Mouse (Mus musculus) thymus, adult 18-20 months (tissue): ENCODE measurements at regions not wholly inside any gene's neighbourhood (a gene's known extent, or its start where the extent isn't known, plus 50 kb on each side); places are given as distances from the start of the nearest gene placed in this dataset.
"Not testable (repeated sequence)": the region's sequence is repeated elsewhere in the genome, so short reads cannot be mapped to it uniquely, and the experiment has no call there.

ENCODE experiments used
- DNase-seq, 2 experiments: peaks; one replicate each; pipeline ENCODE4 v3.0.0; 2022; ENCODE audit warnings: mixed read lengths in 2 of 2

DNA sequence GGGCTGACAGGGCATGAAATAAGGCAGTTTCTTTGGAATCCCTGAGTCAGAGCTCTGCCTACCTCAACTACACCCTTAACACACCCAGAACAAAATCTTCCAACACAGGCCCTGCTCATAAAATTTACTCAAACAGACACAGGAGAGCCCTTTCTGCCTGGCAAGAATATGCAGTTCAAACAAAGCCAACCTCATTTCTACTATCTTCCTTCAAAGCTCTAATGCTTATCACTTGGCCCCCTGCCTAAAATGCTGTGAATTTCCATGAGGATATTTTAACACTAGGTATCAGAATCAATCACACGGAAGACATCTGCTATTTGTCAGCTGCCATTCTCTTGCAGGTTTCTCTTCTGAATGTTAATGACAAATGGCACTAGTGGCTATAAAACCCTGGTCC lies 314.3 kb upstream of the Klf6 start:
- no peak for DNase-seq

GRCm38 (mm10) chr13:5548768-5549167 lies 312.5 kb upstream of the Klf6 start:
- DNase-seq, result no peak

DNA sequence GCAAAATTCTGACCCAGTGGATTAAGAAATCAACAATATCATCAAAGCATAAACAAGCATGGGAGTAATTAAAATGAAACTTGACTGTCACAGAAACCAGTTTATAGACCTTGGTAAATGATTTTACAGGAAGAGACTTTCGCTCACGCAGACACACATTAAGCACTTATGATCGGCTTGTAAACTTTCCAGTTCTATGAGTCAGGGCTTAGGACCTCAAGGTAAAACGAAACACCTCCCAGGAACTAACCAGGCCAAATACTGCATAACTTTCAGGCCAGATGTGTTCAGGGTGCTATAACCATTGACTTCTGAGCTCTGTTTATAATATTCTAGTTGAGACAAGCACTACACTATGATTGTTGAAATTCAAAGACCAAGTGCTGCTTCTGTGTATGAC lies 312.1 kb upstream of the Klf6 start:
- DNase-seq, result no peak

- DNase-seq, result no peak
These were observed 311.5 kb upstream of the Klf6 start for GRCm38 (mm10) chr13:5549747-5550146.

GRCm38 (mm10) chr13:5550354-5550753 lies 310.9 kb upstream of the Klf6 start:
- DNase-seq, result no peak

- no peak for DNase-seq
These were observed 310.2 kb upstream of the Klf6 start for GRCm38 (mm10) chr13:5551131-5551530.

DNA sequence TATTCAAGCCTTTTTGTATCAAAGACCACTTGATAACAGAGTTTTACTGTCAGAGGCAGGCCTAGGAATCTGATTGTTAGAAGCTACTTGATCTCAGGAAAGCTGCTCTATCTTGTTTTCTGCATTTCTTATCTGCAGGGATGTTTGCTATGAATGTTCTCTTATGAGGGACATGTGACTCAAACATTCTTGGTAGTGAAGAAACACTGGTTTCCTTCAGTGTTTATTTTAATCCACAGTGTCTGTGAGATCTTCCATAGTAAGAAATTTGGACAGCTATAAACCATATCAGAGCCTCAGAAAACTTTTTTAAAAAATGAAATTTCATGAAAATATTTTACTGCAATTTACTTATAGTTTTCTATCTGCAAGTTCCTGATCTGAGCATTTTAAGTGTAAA lies 307.8 kb upstream of the Klf6 start:
- no peak for DNase-seq

DNA sequence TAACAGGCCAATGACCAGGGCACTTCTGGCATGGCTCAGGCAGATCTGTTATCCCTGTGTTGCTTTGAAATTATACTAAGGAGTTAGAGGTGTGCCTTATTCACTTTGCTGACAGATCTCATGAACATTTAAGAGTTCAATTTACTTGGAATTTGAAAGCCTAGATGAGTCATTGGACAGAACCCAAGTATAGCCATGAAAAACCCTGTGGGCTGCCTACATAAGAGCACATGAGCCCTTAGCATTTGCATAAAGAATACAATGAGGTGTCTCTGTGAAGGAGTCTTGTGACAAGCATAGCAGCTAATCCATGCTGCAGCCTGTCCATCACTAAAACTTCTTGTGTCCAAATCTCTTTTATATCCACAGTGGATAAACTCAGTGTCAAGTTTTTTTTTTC lies 303.2 kb upstream of the Klf6 start:
- no peak for DNase-seq

GRCm38 (mm10) chr13:5566479-5566878 lies 294.8 kb upstream of the Klf6 start:
- DNase-seq, result no peak

- no peak for DNase-seq
These were observed 294.4 kb upstream of the Klf6 start for GRCm38 (mm10) chr13:5566896-5567295.

GRCm38 (mm10) chr13:5569579-5569978 lies 291.7 kb upstream of the Klf6 start:
- no peak for DNase-seq

DNA sequence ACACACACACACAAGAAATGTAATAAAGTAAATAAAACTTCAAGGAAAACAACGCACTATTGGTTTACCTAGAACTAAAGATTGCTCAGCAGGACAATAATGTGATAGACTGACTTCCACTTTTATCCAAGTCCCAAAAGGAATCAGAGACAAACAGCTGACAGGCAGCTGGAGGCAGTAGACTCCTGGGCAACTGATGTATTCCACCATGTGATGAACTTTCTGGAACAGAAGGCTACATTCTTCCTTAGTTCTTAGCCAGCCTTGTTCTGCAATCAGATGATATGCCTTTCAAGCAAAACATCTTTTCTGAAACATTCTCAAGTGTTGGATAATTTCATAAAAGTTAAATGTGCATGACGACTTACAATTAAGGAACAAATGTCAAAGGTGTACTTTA lies 290.9 kb upstream of the Klf6 start:
- DNase-seq, result no peak

GRCm38 (mm10) chr13:5576568-5576967 lies 284.7 kb upstream of the Klf6 start:
- no peak for DNase-seq

DNA sequence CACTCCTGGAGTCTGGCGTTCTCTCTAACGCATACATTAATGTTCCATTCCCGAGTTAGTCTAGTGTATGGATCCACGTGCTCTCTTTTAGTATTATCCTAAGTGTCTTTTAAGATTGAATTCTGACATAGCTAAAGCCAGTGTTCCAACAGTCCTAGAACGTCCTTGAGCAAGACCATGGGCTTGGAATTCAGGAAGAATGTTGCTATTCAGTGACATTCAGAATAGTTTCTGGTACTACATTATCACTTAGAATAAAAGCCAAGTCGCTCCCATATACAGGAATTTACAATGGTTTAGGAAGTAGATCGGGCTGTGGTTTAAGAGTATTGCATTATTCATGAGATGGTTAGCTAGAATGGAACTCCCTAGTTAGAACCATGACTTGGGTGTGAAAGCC lies 277.6 kb upstream of the Klf6 start:
- not testable (repeated sequence) for DNase-seq

DNA sequence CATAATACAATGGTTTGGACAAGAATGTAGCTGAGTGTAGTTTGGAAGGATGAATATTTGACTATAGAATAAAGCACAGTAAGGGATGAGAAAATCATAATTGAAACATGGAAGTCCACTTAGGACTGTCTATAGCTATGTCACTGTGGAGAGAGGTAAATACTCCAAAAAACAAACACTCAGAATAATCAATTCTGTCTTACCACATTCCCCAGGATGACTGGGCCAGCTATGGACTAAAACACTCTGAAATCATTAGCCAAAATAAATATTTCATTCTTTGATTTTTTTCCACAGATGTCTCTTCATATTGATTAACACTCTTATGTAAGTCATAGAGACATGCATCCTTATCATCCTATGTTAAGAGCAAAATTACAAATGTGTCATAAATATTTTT lies 274.1 kb upstream of the Klf6 start:
- no peak for DNase-seq

DNA sequence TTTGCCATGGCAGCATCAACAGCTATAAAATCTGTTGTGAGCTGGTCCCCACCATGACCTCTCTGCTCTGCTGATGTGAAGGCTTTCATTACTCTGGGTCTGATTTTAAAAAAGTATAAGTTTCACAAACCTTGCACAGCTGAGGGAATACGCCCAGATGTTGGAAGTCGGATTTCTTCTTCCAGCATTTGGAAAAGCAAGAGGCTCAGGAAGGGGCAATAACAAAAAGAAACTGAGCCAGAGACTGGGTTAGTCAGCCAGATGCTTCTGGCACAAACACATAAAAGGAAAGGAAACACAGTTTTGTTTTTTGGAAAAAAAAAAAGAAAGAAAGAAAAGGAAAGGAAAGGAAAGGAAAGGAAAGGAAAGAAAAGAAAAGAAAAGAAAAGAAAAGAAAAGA lies 270.0 kb upstream of the Klf6 start:
- no peak for DNase-seq

DNA sequence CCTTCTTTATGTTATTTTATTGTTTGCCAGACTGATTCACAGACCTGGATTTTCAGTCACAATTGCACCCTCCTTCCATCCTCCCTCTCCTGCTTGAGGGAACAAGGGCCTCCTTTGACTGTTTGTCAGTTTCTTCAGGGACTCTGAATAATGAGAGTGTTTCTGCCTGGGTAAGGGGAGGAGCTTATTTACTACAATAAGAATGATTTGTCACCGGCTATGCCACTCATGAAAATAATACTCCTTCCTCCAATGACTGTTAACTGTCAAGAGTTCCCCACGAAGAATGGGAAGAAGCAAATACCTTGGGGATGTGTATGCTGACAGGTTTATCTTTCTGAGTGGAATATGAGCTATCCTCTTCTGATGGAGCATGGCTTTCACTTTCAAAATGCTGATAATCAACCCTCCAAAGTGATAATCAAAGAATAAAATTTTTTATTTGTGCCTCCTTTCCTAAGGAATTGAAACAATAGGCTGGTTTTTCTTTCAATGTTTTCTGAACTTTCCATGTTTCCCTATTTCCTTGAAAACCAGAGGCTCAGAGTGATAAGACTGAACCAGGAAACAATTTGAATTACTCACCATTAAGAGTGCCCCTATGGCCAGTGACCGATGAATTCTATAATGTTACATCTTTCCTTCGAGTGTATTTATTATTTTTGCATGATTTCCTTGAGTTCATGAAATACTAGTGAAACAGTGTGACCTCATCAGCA lies 269.3 kb upstream of the Klf6 start:
- no peak for DNase-seq

DNA sequence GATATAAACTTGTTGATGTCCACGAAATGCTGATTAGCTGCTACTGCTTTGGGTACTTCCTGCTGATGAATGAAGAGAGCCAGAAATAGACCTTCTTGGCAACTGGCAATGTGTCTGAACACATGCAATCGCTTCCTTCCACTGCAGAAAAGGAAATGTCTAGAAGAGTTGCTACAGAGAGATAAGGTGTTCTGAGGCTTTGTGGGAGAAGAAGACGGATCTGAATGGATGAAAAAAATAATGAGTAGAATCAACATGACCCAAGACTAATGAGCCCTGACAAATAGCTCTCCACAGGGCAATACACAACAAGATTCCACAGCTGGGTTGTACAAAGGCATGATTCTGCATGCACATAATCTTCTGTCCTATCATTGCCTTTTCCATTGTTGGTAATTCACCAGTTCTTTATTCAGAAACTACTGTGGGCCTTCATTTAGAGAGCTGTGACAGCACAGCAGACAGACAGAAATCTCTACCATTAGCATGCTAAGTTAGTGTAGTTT lies 268.7 kb upstream of the Klf6 start:
- no peak for DNase-seq

DNA sequence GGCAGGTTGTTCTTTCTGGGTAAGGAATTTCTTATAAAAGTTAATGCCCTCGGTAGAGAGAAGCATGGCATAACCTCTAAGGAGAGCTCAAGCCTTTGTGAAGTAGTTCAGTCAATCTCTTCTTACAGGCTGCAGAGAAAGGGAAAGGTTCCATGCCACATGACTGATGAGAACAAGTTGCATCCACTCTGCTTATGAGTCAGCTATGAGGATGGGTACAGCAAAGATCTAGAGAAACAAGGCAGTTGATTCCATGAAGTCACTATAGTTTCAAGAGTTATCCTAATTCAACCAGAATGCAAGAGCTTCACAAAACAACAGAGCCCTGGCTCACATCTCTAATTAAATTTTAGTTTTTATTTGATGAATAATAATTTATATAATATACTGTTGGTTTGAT lies 259.6 kb upstream of the Klf6 start:
- DNase-seq, result no peak

DNA sequence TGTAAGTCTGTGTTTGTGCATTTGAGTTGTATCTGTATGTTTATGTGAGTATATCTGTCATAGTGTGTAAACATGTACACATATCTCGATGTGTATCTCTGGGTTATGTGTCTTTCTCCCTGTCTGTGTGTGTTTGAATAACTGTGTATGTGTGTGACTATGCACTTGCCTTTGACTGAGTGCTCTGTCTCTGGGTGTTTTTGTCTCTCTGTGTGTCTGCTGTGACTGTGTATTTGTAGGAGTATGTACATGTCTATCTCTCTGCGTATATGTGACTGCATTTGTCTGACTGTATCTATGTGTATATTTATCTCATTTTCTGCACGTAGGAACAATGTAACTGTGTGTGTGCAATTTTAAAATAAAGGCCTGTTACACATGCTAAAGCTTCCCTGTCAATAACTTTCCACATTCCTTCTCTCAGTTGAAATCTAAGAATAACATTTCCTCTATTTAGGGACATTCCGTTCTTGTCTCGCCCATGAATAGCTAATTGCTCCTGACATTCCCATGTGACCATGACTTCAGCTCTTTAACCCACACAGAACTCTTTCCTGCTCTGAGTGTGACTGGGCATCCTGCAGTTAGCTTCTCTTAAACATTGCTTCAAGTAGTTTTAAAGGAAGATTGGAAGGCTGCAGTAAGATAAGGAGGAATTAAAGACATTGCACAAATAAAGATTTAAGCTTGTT lies 257.2 kb upstream of the Klf6 start:
- no peak for DNase-seq

DNA sequence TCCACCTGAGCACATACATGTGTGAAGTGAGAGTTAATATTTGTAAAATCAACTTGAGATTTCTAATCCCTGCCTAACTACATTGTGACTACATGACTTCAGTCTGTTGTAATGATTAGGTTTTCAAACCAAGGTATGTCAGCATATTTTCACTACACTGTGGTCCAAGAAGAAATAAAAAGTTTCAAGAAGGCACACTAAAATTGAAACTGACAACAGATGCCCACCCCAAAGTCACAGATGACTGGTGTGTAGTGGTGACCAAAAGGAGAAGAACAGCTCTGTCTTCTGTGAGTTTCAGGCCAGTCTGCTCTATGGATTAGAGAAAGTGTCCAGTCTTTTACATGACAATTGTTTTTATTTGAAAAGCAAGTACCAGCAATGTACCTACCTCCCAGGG lies 255.9 kb upstream of the Klf6 start:
- DNase-seq, result no peak

GRCm38 (mm10) chr13:5607462-5607861 lies 253.8 kb upstream of the Klf6 start:
- DNase-seq, result no peak

GRCm38 (mm10) chr13:5614186-5614737 lies 247.0 kb upstream of the Klf6 start:
- no peak for DNase-seq

- no peak for DNase-seq
These were observed 246.4 kb upstream of the Klf6 start for GRCm38 (mm10) chr13:5614833-5615232.
